Mouse (Mus musculus) heart, postnatal 0 days (tissue): Measurements from ENCODE around the gene Twnk.

Source experiments
- CTCF ChIP-seq: IDR thresholded peaks from 2 replicates; pipeline ENCODE4 v1.5.1; 2016; ENCODE audit warnings: antibody characterized with exemption, control low read depth, low read depth
- EP300 ChIP-seq: IDR thresholded peaks from 2 replicates; pipeline ENCODE4 v1.6.1; 2016; ENCODE audit warnings: antibody characterized with exemption, low read depth

- TF ChIP-seq CTCF: no peak
- TF ChIP-seq EP300: no peak
Measured at GRCm38 (mm10) chr19:45007021-45007420, 1.6 kb downstream of the Twnk start.
